Mouse (Mus musculus) liver, embryonic 12.5 days (tissue): ENCODE data around the gene Slc35a2. TPM values are rescaled to one million over a fixed set of nuclear protein-coding genes. Genes with fewer than 3 reads are reported as not detected.

Experiments used
- polyA plus RNA-seq: library from polyadenylated mRNA; unstranded; fragments of >200 nt; fragmentation: Nextera tagmentation; extraction: Ambion mirVana; gene quantifications from 2 replicates; pipeline ENCODE4 v1.2.1, GENCODE M21; 2016

Slc35a2 gene
- polyA plus RNA-seq, 1 experiment from 2014 or later = 23.1 TPM

Other genes with a start within 250 kb of the Slc35a2 start
- 0.41 and 0.76 TPM in 2 replicates for gene Syp, start 245.6 kb upstream of the Slc35a2 start, polyA plus RNA-seq
- gene Prickle3, start 226.8 kb upstream of the Slc35a2 start, polyA plus RNA-seq = 1.3 and 1.4 TPM in 2 replicates
- 36.2 and 37.6 TPM in 2 replicates for gene Plp2, start 212.6 kb upstream of the Slc35a2 start, polyA plus RNA-seq
- 0.04 TPM in 1 of 2 replicates, not detected in the other for gene Magix, start 202.8 kb upstream of the Slc35a2 start, polyA plus RNA-seq
- gene Gpkow, start 186.9 kb upstream of the Slc35a2 start, polyA plus RNA-seq = 18.9 and 20.8 TPM in 2 replicates
- gene Wdr45, start 169.7 kb upstream of the Slc35a2 start, polyA plus RNA-seq = 14.6 and 15.6 TPM in 2 replicates
- gene Gm45208, start 161.8 kb upstream of the Slc35a2 start, polyA plus RNA-seq = not detected in 2 replicates
- 13.0 and 13.4 TPM in 2 replicates for gene Praf2, start 155.6 kb upstream of the Slc35a2 start, polyA plus RNA-seq
- gene Ccdc120, start 133.1 kb upstream of the Slc35a2 start, polyA plus RNA-seq = 2.6 and 3.2 TPM in 2 replicates
- gene Tfe3, start 121.5 kb upstream of the Slc35a2 start, polyA plus RNA-seq = 14.1 and 15.1 TPM in 2 replicates
- 36.8 and 39.1 TPM in 2 replicates for gene Gripap1, start 94.3 kb upstream of the Slc35a2 start, polyA plus RNA-seq
- gene Kcnd1, start 61.7 kb upstream of the Slc35a2 start, polyA plus RNA-seq = 0.37 and 0.38 TPM in 2 replicates
- gene Otud5, start 42.7 kb upstream of the Slc35a2 start, polyA plus RNA-seq = 57.3 and 60.1 TPM in 2 replicates
- gene Pim2, start 5.8 kb upstream of the Slc35a2 start, polyA plus RNA-seq = 5.0 and 5.2 TPM in 2 replicates
- gene Pqbp1, start 15.2 kb downstream of the Slc35a2 start, polyA plus RNA-seq = 65.0 and 65.2 TPM in 2 replicates
- gene Timm17b, start 15.3 kb downstream of the Slc35a2 start, polyA plus RNA-seq = 98.3 and 98.9 TPM in 2 replicates
- not detected in 2 replicates for gene Gm10491, start 23.8 kb downstream of the Slc35a2 start, polyA plus RNA-seq
- gene Gm10490, start 25.5 kb downstream of the Slc35a2 start, polyA plus RNA-seq = not detected in 2 replicates
- gene Pcsk1n, start 35.8 kb downstream of the Slc35a2 start, polyA plus RNA-seq = 0.26 and 0.33 TPM in 2 replicates
- 0.17 TPM in 1 of 2 replicates, not detected in the other for gene Eras, start 44.6 kb downstream of the Slc35a2 start, polyA plus RNA-seq
- gene Hdac6, start 63.9 kb downstream of the Slc35a2 start, polyA plus RNA-seq = 15.4 and 15.8 TPM in 2 replicates
- gene Gata1, start 94.0 kb downstream of the Slc35a2 start, polyA plus RNA-seq = 148 and 156 TPM in 2 replicates
- gene Glod5, start 134.5 kb downstream of the Slc35a2 start, polyA plus RNA-seq = 0.25 TPM in 1 of 2 replicates, not detected in the other
- 57.1 and 57.5 TPM in 2 replicates for gene Suv39h1, start 190.7 kb downstream of the Slc35a2 start, polyA plus RNA-seq
- 3.2 and 3.5 TPM in 2 replicates for gene Was, start 206.5 kb downstream of the Slc35a2 start, polyA plus RNA-seq
- 9.4 and 9.9 TPM in 2 replicates for gene Wdr13, start 248.9 kb downstream of the Slc35a2 start, polyA plus RNA-seq